Mouse (Mus musculus): ENCODE results near the gene Gtf2f2.
A peak's percentile ranks its signal among the peaks of the same experiment; 100 is the strongest.

DNA sequence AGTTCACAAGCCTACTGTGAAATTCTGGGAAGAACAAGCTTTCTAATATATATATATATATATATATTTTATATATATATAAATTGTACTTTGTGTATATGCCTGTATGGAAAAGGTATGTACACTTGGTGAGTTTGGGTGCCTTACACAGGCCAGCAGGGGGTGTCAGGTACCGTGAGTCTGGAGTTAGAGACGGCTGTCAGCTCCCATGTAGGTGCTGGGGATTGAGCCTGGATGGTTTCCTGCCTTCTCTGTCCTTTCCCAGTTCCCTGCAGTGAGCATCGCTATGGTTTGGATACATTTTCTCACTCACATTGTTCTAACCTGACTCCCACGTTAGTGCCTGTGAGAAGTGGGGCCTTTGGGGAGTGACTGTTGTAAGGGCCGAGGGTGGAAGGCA, 127.3 kb downstream of the Gtf2f2 start:
- TF ChIP-seq MYC (IDR thresholded peaks at IDR 0.05; ENCODE audit: low read depth, low read length) (no peak), RCOR1 (conservative IDR thresholded peaks at IDR 0.05; ENCODE audit: low read depth, low read length) (no peak), CTCF (conservative IDR thresholded peaks at IDR 0.05 in 1 of 2, IDR thresholded peaks at IDR 0.05 in 1 of 2; ENCODE audit: low read depth in 2 of 2, low read length in 2 of 2) (0 out of 4 replicates have a peak, but pooled peaks of 1 of the 2 experiments have one; percentile 28), ZC3H11A (IDR thresholded peaks at IDR 0.05; ENCODE audit: low read depth, low read length) (no peak)
